Mouse (Mus musculus): ENCODE measurements around the gene Syt7. TPM values are rescaled to one million over a fixed set of nuclear protein-coding genes. Genes with fewer than 3 reads are reported as not detected.

Gene Syt7
- total and polyA plus RNA-seq, 2 experiments from 2014 or later = 0.96 to 5.0 TPM

DNA sequence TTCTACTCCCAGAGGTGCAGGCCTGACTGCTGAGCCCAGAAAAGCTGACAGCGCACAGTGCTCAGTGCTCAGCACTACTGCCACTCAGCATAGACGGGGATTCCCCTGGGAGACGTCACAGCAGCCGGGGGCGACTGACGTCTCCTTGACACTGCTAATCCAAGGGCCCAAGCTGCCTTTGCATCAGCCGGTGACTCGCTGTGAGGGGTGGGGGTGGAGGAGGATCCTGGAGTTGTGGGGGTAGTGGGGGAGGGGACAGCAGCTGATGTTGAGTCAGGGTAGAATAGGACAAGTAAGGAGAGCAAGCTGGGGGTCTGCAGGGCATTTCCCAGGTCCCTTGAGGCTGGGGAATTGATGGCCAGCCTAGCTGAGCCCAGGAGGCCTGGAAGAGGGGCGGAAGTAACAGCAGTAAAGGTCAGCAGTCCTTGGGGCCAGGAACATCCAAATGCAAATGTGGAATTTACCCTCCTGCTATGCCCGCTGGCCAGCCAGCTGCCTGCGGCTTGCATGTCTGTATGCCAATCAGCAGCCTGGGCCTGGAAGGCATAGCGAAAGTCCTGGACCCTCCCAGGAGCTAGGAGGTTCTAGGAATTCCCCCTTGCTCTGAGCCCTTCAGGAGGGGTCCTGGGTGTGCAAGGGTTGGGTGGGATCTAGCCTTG lies 31.9 kb upstream of the Syt7 start:
- Histone ChIP-seq H3K9me3 (replicated peaks; ENCODE audit: control insufficient read depth, low read length) (no peaks in the 10 kb centered on the region), H3K27ac (ENCODE audit: low read depth) (no peak overlapping the region), H3K27me3 (ENCODE audit: control insufficient read depth, insufficient read depth, low read length) (no peaks in the 10 kb centered on the region), H3K4me3 (ENCODE audit: low read depth, low read length) (no peak overlapping the region), H3K4me1 (ENCODE audit: control insufficient read depth, insufficient read depth) (no peaks in the 10 kb centered on the region), H3K4me2 (ENCODE audit: low read depth, low read length) (no peak overlapping the region), H3K36me3 (replicated peaks; ENCODE audit: control insufficient read depth, insufficient read depth, low read length) (no peaks in the 10 kb centered on the region), H3K9ac (replicated peaks; ENCODE audit: low read depth, low read length) (no peak overlapping the region)
- ATAC-seq (ENCODE audit: insufficient read depth, low read depth) (no peak), DNase-seq (ENCODE audit: low spot score) (no peak)
- 17% methylated on average over 12 of the region's 12 CpGs for WGBS
- TF ChIP-seq CTCF (IDR thresholded peaks at IDR 0.05; ENCODE audit: low read depth) = no peak
- TF ChIP-seq EP300 (IDR thresholded peaks at IDR 0.05; ENCODE audit: low read depth) = no peak

DNA sequence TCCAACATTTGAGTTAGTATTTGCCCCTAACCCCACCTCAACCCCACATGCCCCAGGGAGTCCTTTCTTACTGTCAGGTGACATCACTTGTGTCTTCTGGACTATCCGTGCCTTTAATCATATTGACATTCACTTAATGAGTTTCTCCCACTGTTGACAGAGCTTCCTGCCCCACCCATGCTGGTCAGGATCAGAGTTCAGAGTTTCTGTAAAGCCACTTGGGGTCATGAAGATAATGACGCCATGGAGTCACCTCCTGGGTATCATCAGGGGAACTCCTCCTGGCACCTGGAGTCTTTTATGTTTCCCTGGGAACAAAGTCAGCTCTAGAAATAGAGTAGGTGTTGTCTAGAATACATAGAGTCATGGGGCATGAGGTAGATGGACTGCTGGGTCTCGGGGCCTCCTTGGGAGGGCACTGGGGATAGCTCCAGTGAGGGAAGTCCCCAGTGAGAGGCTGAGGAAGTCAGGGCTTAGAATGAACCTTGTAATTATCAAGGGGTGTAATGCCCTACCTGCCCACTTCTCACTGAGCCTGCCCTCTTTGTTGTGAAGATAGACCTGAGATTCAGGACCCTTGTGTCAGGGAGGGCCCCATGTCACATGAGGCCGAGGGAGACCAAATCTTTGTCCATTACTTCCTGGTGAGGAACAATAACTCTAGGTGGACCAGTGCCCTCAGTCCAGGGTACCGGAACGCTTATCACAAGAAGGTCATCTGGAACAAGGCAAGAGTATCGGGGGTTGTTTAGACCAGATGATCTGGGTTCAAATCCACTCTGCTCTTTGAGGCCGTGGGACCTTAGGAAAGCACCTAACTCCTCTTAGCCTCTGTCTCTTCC lies 29.6 kb upstream of the Syt7 start:
- ATAC-seq (ENCODE audit: insufficient read depth, low read depth) = no peak
- no peak overlapping the region for H3K4me3 ChIP-seq (ENCODE audit: low read depth, low read length)
- 71% methylated on average over 8 of the region's 8 CpGs for WGBS

DNA sequence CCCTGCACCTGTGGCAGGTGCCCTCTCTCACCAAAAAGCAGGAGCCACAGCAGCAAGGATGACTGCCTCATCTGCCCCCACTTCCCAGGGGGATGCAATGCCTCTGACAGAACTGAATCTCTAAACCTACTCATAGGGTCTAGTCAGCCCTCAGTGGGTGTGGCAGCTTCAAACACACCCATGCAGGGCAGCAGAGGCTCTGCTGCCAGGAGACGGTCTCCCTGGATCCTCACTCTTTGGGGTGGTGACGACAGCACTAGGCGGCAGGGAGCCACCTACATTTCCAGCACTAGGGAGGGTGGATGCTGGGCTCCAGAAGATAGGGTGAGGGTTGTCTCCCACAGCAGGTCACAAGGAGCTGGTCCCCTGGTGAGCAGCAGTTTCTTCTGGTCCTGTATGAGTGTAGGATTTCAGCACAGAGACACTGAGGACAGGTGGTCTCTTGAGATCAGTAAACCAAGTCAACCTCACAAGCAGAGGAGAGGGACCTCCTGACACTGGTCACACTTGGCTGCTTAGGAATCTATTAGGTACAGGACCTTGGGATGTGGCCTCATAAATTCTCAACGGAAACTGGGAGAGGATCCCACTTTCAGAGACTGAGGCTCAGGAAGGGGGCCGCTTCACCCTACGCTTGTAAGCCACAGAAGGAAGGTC lies 26.3 kb upstream of the Syt7 start:
- Histone ChIP-seq H3K4me1 (ENCODE audit: control insufficient read depth, insufficient read depth) (no peaks in the 10 kb centered on the region), H3K36me3 (replicated peaks; ENCODE audit: control insufficient read depth, insufficient read depth, low read length) (no peaks in the 10 kb centered on the region), H3K9ac (replicated peaks; ENCODE audit: low read depth, low read length) (no peak overlapping the region), H3K27ac (ENCODE audit: low read depth) (no peak overlapping the region), H3K9me3 (replicated peaks; ENCODE audit: control insufficient read depth, low read length) (no peaks in the 10 kb centered on the region), H3K27me3 (ENCODE audit: control insufficient read depth, insufficient read depth, low read length) (peaks cover 3% of the 10 kb centered on the region; the same call in 1 of the 2 replicates), H3K4me2 (ENCODE audit: low read depth, low read length) (no peak overlapping the region), H3K4me3 (ENCODE audit: low read depth, low read length) (no peak overlapping the region)
- WGBS = 52% methylated on average over 6 of the region's 6 CpGs
- no peak for ATAC-seq (ENCODE audit: insufficient read depth, low read depth)
- DNase-seq (ENCODE audit: low spot score) = no peak
- TF ChIP-seq CTCF (IDR thresholded peaks at IDR 0.05; ENCODE audit: low read depth) (no peak), EP300 (IDR thresholded peaks at IDR 0.05; ENCODE audit: low read depth) (no peak)

More for the DNA sequence above, 29.6 kb upstream of the Syt7 start:
- Histone ChIP-seq H3K36me3 (replicated peaks; ENCODE audit: control insufficient read depth, insufficient read depth, low read length) (no peaks in the 10 kb centered on the region), H3K27me3 (ENCODE audit: control insufficient read depth, insufficient read depth, low read length) (peaks cover 3% of the 10 kb centered on the region; the same call in 1 of the 2 replicates), H3K27ac (ENCODE audit: low read depth) (no peak overlapping the region), H3K4me2 (ENCODE audit: low read depth, low read length) (no peak overlapping the region), H3K9ac (replicated peaks; ENCODE audit: low read depth, low read length) (no peak overlapping the region), H3K4me1 (ENCODE audit: control insufficient read depth, insufficient read depth) (no peaks in the 10 kb centered on the region), H3K9me3 (replicated peaks; ENCODE audit: control insufficient read depth, low read length) (no peaks in the 10 kb centered on the region)
- DNase-seq (ENCODE audit: low spot score) = no peak
- TF ChIP-seq EP300 (IDR thresholded peaks at IDR 0.05; ENCODE audit: low read depth) (no peak), CTCF (IDR thresholded peaks at IDR 0.05; ENCODE audit: low read depth) (no peak)

DNA sequence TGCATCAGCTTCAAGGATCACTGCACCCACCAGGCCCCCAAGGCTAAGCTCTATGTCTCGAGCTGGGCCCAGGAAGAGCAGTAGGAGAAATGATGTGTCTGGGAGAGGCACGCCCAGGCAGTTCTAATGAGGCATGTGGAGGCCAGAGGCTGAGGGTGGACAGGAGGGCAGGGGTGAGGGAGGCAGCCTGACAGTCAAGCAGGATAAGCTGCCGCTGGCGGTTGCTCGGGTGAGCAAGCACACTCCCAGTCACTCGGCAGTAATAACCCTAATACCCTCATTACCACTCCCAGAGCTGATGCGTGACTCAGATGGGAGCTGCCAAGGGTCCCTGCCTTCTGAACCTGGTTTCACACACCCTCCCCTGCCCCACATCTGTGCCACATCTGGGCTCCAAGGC lies 25.0 kb upstream of the Syt7 start:
- Histone ChIP-seq H3K9me3 (replicated peaks; ENCODE audit: control insufficient read depth, low read length) (no peaks in the 10 kb centered on the region), H3K4me1 (ENCODE audit: control insufficient read depth, insufficient read depth) (no peaks in the 10 kb centered on the region), H3K27ac (ENCODE audit: low read depth) (no peak overlapping the region), H3K36me3 (replicated peaks; ENCODE audit: control insufficient read depth, insufficient read depth, low read length) (no peaks in the 10 kb centered on the region), H3K27me3 (ENCODE audit: control insufficient read depth, insufficient read depth, low read length) (peaks cover 3% of the 10 kb centered on the region; the same call in 1 of the 2 replicates), H3K4me3 (ENCODE audit: low read depth, low read length) (no peak overlapping the region), H3K9ac (replicated peaks; ENCODE audit: low read depth, low read length) (no peak overlapping the region), H3K4me2 (ENCODE audit: low read depth, low read length) (no peak overlapping the region)
- no peak for TF ChIP-seq CTCF (IDR thresholded peaks at IDR 0.05; ENCODE audit: low read depth)
- TF ChIP-seq EP300 (IDR thresholded peaks at IDR 0.05; ENCODE audit: low read depth) = no peak
- WGBS = 25% methylated on average over 7 of the region's 7 CpGs
- ATAC-seq (ENCODE audit: insufficient read depth, low read depth) (no peak), DNase-seq (ENCODE audit: low spot score) (no peak)

DNA sequence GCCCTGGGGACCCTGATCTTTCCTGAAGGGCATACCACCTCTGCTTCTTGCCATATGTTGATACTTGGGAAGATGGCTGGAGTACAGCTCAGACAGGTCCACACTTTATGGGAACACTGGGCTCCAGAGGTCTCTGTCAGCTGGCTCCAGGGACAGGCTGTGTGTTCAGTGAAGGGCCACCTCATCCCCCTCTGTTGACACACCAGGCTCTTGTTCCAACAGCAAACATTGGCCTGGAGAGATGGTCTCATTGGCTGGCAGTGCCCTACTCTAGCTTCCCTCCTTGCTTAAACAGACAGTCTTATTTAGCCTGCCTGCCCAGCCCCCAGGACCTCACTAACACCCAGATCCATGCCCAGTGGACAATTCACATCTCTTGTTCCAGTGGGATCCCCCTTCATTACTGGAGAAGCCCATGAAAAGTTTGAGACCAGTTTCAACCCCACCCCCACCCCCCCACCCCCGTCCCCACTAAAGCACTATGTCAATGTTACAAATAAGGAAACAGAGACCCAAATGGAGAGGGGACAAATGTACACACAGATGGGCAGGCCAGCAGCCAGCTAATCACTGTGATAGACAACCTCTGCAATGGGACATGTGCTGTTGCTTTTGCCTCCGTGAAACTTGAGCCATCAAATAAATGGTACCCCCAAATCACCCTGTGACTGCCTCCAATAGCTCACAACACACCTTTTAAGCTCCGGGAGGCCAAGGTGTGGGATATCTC lies 22.6 kb upstream of the Syt7 start:
- H3K4me1 ChIP-seq (ENCODE audit: control insufficient read depth, insufficient read depth) = no peaks in the 10 kb centered on the region
- no peak overlapping the region for H3K27ac ChIP-seq (ENCODE audit: low read depth)
- DNase-seq (ENCODE audit: low spot score) (no peak), ATAC-seq (ENCODE audit: insufficient read depth, low read depth) (no peak)
- H3K9me3 ChIP-seq (replicated peaks; ENCODE audit: control insufficient read depth, low read length) = no peaks in the 10 kb centered on the region
- H3K4me2 ChIP-seq (ENCODE audit: low read depth, low read length) = no peak overlapping the region
- H3K27me3 ChIP-seq (ENCODE audit: control insufficient read depth, insufficient read depth, low read length) = peaks cover 3% of the 10 kb centered on the region; the same call in 1 of the 2 replicates
- no peak overlapping the region for H3K9ac ChIP-seq (replicated peaks; ENCODE audit: low read depth, low read length)
- no peaks in the 10 kb centered on the region for H3K36me3 ChIP-seq (replicated peaks; ENCODE audit: control insufficient read depth, insufficient read depth, low read length)
- no peak overlapping the region for H3K4me3 ChIP-seq (ENCODE audit: low read depth, low read length)
- TF ChIP-seq EP300 (IDR thresholded peaks at IDR 0.05; ENCODE audit: low read depth) = no peak
- TF ChIP-seq CTCF (IDR thresholded peaks at IDR 0.05; ENCODE audit: low read depth) = no peak
- 66% methylated on average over 3 of the region's 3 CpGs for WGBS

Measured in heart, postnatal 0 days (tissue).